Mouse (Mus musculus) bone marrow, adult 2 months (tissue): ENCODE measurements at regions not wholly inside any gene's neighbourhood (a gene's known extent, or its start where the extent isn't known, plus 50 kb on each side); places are given as distances from the start of the nearest gene placed in this dataset.

Experiments used
- CTCF ChIP-seq: fragments of 200-500 bp; IDR thresholded peaks from 2 replicates; pipeline ENCODE4 v1.5.1; 2011; ENCODE audit warnings: low read length, control low read depth; ENCODE audit not compliant: control insufficient read depth, insufficient read depth
- POLR2A ChIP-seq: fragments of 200-500 bp; IDR thresholded peaks from 2 replicates; pipeline ENCODE4 v1.6.1; 2011; ENCODE audit warnings: low read depth, mild to moderate bottlenecking, control low read depth, low read length, borderline replicate concordance; ENCODE audit not compliant: control insufficient read depth

- no peak for TF ChIP-seq CTCF
- TF ChIP-seq POLR2A, result no peak
Observed at GRCm38 (mm10) chr8:26907347-26908170, 69.6 kb upstream of the Zfp703 start.
